Mouse (Mus musculus) hindbrain, embryonic 10.5 days (tissue): Measurements from ENCODE around the gene Panx3. TPM values are rescaled to one million over a fixed set of nuclear protein-coding genes. Genes with fewer than 3 reads are reported as not detected.

Source experiments
- DNase-seq: peaks from one replicate; pipeline ENCODE4 v3.0.0-alpha.2; 2017; ENCODE audit warnings: low spot score
- H3K27ac ChIP-seq: fragments of 300-500 bp; sonication (generic); 2 replicates; pipeline ENCODE4 v1.5.1; 2016; ENCODE audit warnings: mild to moderate bottlenecking, moderate library complexity
- H3K27me3 ChIP-seq: fragments of 300-500 bp; sonication (generic); 2 replicates; pipeline ENCODE4 v1.6.1; 2016; ENCODE audit warnings: mild to moderate bottlenecking; ENCODE audit not compliant: poor library complexity, insufficient read depth, severe bottlenecking
- H3K36me3 ChIP-seq: fragments of 300-500 bp; sonication (generic); 2 replicates; pipeline ENCODE4 v1.6.1; 2016; ENCODE audit warnings: mild to moderate bottlenecking, moderate library complexity
- H3K4me1 ChIP-seq: fragments of 300-500 bp; sonication (generic); replicated peaks from 2 replicates; pipeline ENCODE4 v1.6.1; 2016; ENCODE audit warnings: mild to moderate bottlenecking
- H3K4me3 ChIP-seq: fragments of 300-500 bp; sonication (generic); 2 replicates; pipeline ENCODE4 v1.5.1; 2016; ENCODE audit warnings: mild to moderate bottlenecking, moderate library complexity
- H3K9me3 ChIP-seq: fragments of 300-500 bp; sonication (generic); 2 replicates; pipeline ENCODE4 v1.6.1; 2016; ENCODE audit warnings: mild to moderate bottlenecking, moderate library complexity
- WGBS: fragments of 180-500 bp; shearing (Covaris S2); methylation state at CpG from one replicate; pipeline ENCODE4 v1.1.7; 2016; 5-methylcytosine and 5-hydroxymethylcytosine counted together
- polyA plus RNA-seq: library from polyadenylated mRNA; unstranded; fragments of >200 nt; fragmentation: Nextera tagmentation; extraction: Ambion mirVana; gene quantifications from 2 replicates; pipeline ENCODE4 v1.2.1, GENCODE M21; 2016

Panx3 gene
- polyA plus RNA-seq, 1 experiment from 2014 or later: 0.17 TPM

- Histone ChIP-seq H3K4me3 (no peak overlapping the region), H3K36me3 (no peaks in the 10 kb centered on the region), H3K27ac (no peak overlapping the region), H3K9me3 (no peaks in the 10 kb centered on the region), H3K27me3 (no peaks in the 10 kb centered on the region), H3K4me1 (peaks cover 17% of the 10 kb centered on the region)
- 96% methylated on average over 1 of the region's 1 CpGs for WGBS
- DNase-seq: no peak
Measured at GRCm38 (mm10) chr9:37627263-37627662, 41.8 kb downstream of the Panx3 start.

- Histone ChIP-seq H3K4me1 (peaks cover 17% of the 10 kb centered on the region), H3K4me3 (0 out of 2 replicates have a peak overlapping the region, but pooled peaks have one; percentile 4), H3K36me3 (no peaks in the 10 kb centered on the region), H3K9me3 (no peaks in the 10 kb centered on the region), H3K27ac (peak overlapping the region; percentile 81), H3K27me3 (no peaks in the 10 kb centered on the region)
- WGBS: 13% methylated on average over 3 of the region's 3 CpGs
- no peak for DNase-seq
Measured at GRCm38 (mm10) chr9:37626103-37626567, 42.9 kb downstream of the Panx3 start.

DNA sequence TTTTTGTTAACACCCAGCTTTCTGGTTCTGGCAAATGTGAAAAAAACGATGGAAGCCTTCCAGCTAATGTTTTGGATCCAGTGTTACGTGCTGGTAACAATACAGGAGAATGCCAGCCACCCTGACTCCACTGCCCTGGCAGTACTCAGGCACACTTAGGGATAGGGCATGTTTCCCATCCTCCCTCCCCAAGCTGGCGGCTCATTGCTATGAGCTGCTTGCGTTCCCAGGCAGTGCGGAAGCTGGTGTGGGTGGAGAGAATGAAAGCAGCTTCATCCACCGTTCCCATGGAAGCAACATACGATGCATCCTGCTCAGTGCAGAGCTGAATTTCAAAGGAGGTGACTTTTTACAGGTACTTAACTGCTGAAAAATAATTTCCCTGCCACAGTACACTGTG, 43.4 kb downstream of the Panx3 start:
- DNase-seq: no peak
- peak overlapping the region; percentile 81 for H3K27ac ChIP-seq
- WGBS: 22% methylated on average over 7 of the region's 7 CpGs
- no peaks in the 10 kb centered on the region for H3K9me3 ChIP-seq
- no peak overlapping the region; the same call in 1 of the 2 replicates for H3K4me3 ChIP-seq
- no peaks in the 10 kb centered on the region for H3K27me3 ChIP-seq
- H3K4me1 ChIP-seq: peaks cover 17% of the 10 kb centered on the region
- no peaks in the 10 kb centered on the region for H3K36me3 ChIP-seq

GRCm38 (mm10) chr9:37625129-37625528, 43.9 kb downstream of the Panx3 start:
- peaks cover 17% of the 10 kb centered on the region for H3K4me1 ChIP-seq
- DNase-seq: no peak
- WGBS: 52% methylated on average over 3 of the region's 3 CpGs
- no peak overlapping the region; the same call in 1 of the 2 replicates for H3K4me3 ChIP-seq
- H3K36me3 ChIP-seq: no peaks in the 10 kb centered on the region
- no peaks in the 10 kb centered on the region for H3K9me3 ChIP-seq
- H3K27ac ChIP-seq: no peak overlapping the region
- no peaks in the 10 kb centered on the region for H3K27me3 ChIP-seq

DNA sequence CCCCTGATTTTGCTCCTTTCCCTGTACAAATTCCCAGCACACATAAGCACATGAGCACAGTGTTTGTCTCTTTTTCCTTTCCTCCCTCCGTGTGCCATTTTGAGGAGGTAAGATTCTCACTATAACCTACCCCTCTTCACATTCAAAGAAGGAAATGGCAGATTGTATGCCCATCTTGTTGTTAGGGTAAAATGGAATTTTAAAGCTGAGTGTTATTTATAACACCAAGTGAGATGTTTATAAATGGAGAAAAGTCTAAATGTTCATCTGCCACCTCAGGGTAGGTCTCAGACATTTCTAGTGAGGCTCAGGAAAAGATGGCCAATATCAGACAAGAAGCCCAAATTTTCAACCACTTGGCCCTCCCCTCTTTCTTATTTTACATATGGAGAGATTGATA, 44.5 kb downstream of the Panx3 start:
- Histone ChIP-seq H3K27me3 (no peaks in the 10 kb centered on the region), H3K4me1 (peaks cover 17% of the 10 kb centered on the region), H3K36me3 (no peaks in the 10 kb centered on the region), H3K4me3 (no peak overlapping the region), H3K27ac (no peak overlapping the region), H3K9me3 (no peaks in the 10 kb centered on the region)
- WGBS: 93% methylated on average over 1 of the region's 1 CpGs
- DNase-seq: no peak

DNA sequence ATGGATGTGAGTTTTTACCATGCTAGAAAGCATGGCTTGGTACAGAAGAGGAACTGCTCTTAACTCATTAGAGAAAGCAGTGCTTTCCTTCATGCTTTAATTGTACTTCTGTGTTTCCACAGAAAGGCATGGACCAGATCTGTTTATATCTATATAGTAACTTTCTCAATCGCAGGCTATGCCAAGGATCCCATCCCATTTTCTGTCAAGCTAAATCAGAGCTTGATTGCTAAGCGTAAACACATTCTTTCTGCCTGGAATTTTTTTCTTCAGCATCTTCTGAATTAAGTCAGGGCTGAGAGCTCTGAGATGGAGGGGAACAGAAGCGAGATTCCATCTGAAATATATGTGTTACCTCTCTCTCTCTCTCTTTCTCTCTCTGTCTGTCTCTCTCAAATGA, 45.1 kb downstream of the Panx3 start:
- 85% methylated on average over 3 of the region's 3 CpGs for WGBS
- DNase-seq: no peak
- peaks cover 17% of the 10 kb centered on the region for H3K4me1 ChIP-seq

GRCm38 (mm10) chr9:37621290-37621689, 47.7 kb downstream of the Panx3 start:
- WGBS: 90% methylated on average over 6 of the region's 6 CpGs
- H3K9me3 ChIP-seq: no peaks in the 10 kb centered on the region
- H3K4me1 ChIP-seq: peaks cover 15% of the 10 kb centered on the region
- H3K36me3 ChIP-seq: no peaks in the 10 kb centered on the region
- no peak overlapping the region for H3K4me3 ChIP-seq
- H3K27ac ChIP-seq: no peak overlapping the region
- H3K27me3 ChIP-seq: peaks cover 11% of the 10 kb centered on the region
- no peak for DNase-seq

More for the DNA sequence above, 45.1 kb downstream of the Panx3 start:
- H3K4me3 ChIP-seq: no peak overlapping the region
- no peaks in the 10 kb centered on the region for H3K27me3 ChIP-seq
- no peaks in the 10 kb centered on the region for H3K36me3 ChIP-seq
- no peak overlapping the region for H3K27ac ChIP-seq
- H3K9me3 ChIP-seq: no peaks in the 10 kb centered on the region

DNA sequence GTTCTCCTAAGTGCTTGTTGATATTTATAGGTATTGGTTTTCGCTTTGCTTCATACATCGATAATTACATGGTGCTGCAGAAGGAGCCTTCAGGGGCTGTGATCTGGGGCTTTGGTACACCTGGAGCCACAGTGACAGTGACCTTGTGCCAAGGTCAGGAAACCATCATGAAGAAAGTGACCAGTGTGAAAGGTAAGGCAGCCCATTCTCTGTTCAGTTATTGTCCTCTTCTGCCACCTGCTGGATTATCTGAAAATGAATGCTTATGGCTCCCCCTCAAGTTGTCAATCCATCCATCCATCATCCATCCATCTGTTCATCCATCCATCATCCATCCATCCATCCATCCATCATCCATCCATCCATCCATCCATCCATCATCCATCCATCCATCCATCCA, 52.3 kb downstream of the Panx3 start:
- H3K27ac ChIP-seq: no peak overlapping the region
- H3K9me3 ChIP-seq: no peaks in the 10 kb centered on the region
- 51% methylated on average over 2 of the region's 2 CpGs for WGBS
- H3K27me3 ChIP-seq: peaks cover 11% of the 10 kb centered on the region
- no peak for DNase-seq
- no peak overlapping the region for H3K4me3 ChIP-seq
- peaks cover 12% of the 10 kb centered on the region for H3K4me1 ChIP-seq
- H3K36me3 ChIP-seq: no peaks in the 10 kb centered on the region

DNA sequence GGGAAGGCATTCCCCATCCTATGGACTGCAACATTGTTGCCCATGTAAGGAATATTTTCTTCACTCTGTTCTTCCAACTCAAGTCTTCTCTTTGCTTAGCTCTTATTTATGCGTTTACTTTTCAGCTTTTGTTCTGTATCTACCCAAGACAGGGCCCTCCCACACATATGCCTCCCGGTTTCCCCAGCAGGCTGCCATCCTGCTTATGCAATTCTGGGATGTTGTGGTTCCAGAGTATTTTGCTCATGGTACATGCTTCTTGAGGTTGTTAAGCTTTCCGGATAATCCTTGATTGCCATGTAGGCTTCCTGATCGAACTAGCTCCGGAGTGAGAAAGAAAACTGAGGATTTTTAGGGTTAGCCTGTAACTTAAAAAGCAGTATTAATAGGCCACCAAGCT, 53.8 kb downstream of the Panx3 start:
- 76% methylated on average over 5 of the region's 5 CpGs for WGBS
- H3K9me3 ChIP-seq: no peaks in the 10 kb centered on the region
- peaks cover 11% of the 10 kb centered on the region for H3K27me3 ChIP-seq
- no peak overlapping the region for H3K27ac ChIP-seq
- H3K4me3 ChIP-seq: no peak overlapping the region
- H3K4me1 ChIP-seq: peaks cover 12% of the 10 kb centered on the region
- no peaks in the 10 kb centered on the region for H3K36me3 ChIP-seq
- no peak for DNase-seq

DNA sequence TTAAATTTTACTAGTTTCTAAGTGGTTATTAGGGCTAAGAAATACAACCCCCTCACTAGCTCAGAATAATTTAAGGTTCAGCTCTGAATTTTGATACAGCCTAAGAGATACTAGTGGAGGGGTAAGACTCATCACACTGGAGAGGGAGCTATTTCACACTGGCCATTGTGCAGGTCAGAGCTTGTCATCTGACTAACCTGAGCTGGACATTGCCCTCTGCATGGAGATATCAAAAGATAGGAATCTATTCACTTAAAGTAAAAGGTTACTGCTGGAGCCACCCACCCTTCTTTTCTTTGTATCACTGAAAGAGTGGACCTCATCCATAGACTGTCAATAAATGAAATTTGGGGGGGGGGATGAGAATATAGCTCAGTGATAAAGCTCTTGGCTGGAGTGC, 54.7 kb downstream of the Panx3 start:
- peak overlapping the region; percentile 74 for H3K4me3 ChIP-seq

DNA sequence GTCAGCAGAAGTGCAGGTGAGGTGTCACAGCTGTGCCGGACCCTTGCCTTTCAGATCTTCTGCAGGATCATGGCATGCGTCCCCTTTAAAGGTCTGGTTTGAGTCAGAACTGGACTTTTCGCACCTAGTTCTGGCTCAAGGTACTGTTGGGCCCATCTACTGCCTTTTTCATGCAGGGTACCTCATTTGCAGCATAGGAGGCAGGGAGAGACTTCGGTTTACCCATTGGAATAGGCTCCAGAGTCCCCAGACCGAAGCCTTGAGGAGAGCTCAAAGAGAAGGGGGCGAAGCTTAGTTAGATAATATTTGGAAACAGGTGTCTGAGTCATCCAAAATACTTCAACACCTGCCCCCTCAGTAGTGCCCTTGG, 55.1 kb downstream of the Panx3 start:
- Histone ChIP-seq H3K27me3 (peaks cover 11% of the 10 kb centered on the region), H3K27ac (peak overlapping the region; percentile 92), H3K36me3 (no peaks in the 10 kb centered on the region), H3K4me3 (peak overlapping the region; percentile 74), H3K4me1 (peaks cover 12% of the 10 kb centered on the region), H3K9me3 (no peaks in the 10 kb centered on the region)
- WGBS: 22% methylated on average over 6 of the region's 6 CpGs
- no peak for DNase-seq

More for the DNA sequence above, 54.7 kb downstream of the Panx3 start:
- H3K27me3 ChIP-seq: peaks cover 11% of the 10 kb centered on the region
- H3K36me3 ChIP-seq: no peaks in the 10 kb centered on the region
- H3K4me1 ChIP-seq: peaks cover 12% of the 10 kb centered on the region
- DNase-seq: no peak
- 0 out of 2 replicates have a peak overlapping the region, but pooled peaks have one; percentile 92 for H3K27ac ChIP-seq
- H3K9me3 ChIP-seq: no peaks in the 10 kb centered on the region

- peak within 1 kb of the TSS; percentile 74 for H3K4me3 ChIP-seq
- peaks cover 12% of the 10 kb centered on the region for H3K4me1 ChIP-seq
- WGBS: under 1% methylated on average over 45 of the region's 45 CpGs
- H3K36me3 ChIP-seq: no peaks in the 10 kb centered on the region
- H3K27me3 ChIP-seq: peaks cover 6% of the 10 kb centered on the region; the same call in 1 of the 2 replicates
- peak; percentile 88 for DNase-seq
- H3K9me3 ChIP-seq: no peaks in the 10 kb centered on the region
- peak within 1 kb of the TSS; percentile 92 for H3K27ac ChIP-seq
Measured at GRCm38 (mm10) chr9:37613182-37613910, 55.7 kb downstream of the Panx3 start, which contains the start of gene Spa17. Gene Spa17 (minus strand): TSS chr9:37613722.
